Mouse (Mus musculus): ENCODE results near the gene Chrna3.

Chrna3 gene

GRCm38 (mm10) chr9:55026275-55026663, at the start of gene Chrna3:
Chrna3 (minus strand) TSS chr9:55026562.
- in situ Hi-C loops (cut with MboI; ENCODE audit: low pct_unique_long_range_greater_than_20kb in 1 of 2, low sequenced_read_pairs in 2 of 2, unreplicated experiment in 1 of 2), result no loop called here

- in situ Hi-C loops (cut with MboI; ENCODE audit: low pct_unique_long_range_greater_than_20kb in 1 of 2, low sequenced_read_pairs in 2 of 2, unreplicated experiment in 1 of 2), result no loop called here
Observed at GRCm38 (mm10) chr9:55067965-55068265, 41.6 kb upstream of the Chrna3 start.

- in situ Hi-C loops (cut with MboI; ENCODE audit: low pct_unique_long_range_greater_than_20kb in 1 of 2, low sequenced_read_pairs in 2 of 2, unreplicated experiment in 1 of 2), result no loop called here
Observed at GRCm38 (mm10) chr9:55067260-55067964, 41.0 kb upstream of the Chrna3 start.

GRCm38 (mm10) chr9:55065241-55065640, 38.9 kb upstream of the Chrna3 start:
- in situ Hi-C loops (cut with MboI; ENCODE audit: low pct_unique_long_range_greater_than_20kb in 1 of 2, low sequenced_read_pairs in 2 of 2, unreplicated experiment in 1 of 2), result no loop called here

GRCm38 (mm10) chr9:55058067-55058466, 31.7 kb upstream of the Chrna3 start:
- in situ Hi-C loops (cut with MboI; ENCODE audit: low pct_unique_long_range_greater_than_20kb in 1 of 2, low sequenced_read_pairs in 2 of 2, unreplicated experiment in 1 of 2), result no loop called here

GRCm38 (mm10) chr9:55055386-55055930, 29.1 kb upstream of the Chrna3 start:
- in situ Hi-C loops (cut with MboI; ENCODE audit: low pct_unique_long_range_greater_than_20kb in 1 of 2, low sequenced_read_pairs in 2 of 2, unreplicated experiment in 1 of 2), result no loop called here

GRCm38 (mm10) chr9:55048211-55048880, 22.0 kb upstream of the Chrna3 start, which contains the start of gene Chrnb4:
Chrnb4 (minus strand) TSS chr9:55048779.
- in situ Hi-C loops (cut with MboI; ENCODE audit: low pct_unique_long_range_greater_than_20kb in 1 of 2, low sequenced_read_pairs in 2 of 2, unreplicated experiment in 1 of 2), result loop anchor here in 1 of 2 experiments (10.0 kb wide), 1 partner anchor 46 kb away; no protein-coding TSS in a partner anchor

GRCm38 (mm10) chr9:55046764-55047163, 20.4 kb upstream of the Chrna3 start:
- in situ Hi-C loops (cut with MboI; ENCODE audit: low pct_unique_long_range_greater_than_20kb in 1 of 2, low sequenced_read_pairs in 2 of 2, unreplicated experiment in 1 of 2), result loop anchor here in 1 of 2 experiments (10.0 kb wide), 1 partner anchor 48 kb away; no protein-coding TSS in a partner anchor

- in situ Hi-C loops (cut with MboI; ENCODE audit: low pct_unique_long_range_greater_than_20kb in 1 of 2, low sequenced_read_pairs in 2 of 2, unreplicated experiment in 1 of 2), result loop anchor here in 1 of 2 experiments (10.0 kb wide), 1 partner anchor 50 kb away; no protein-coding TSS in a partner anchor
Observed at GRCm38 (mm10) chr9:55045001-55045400, 18.6 kb upstream of the Chrna3 start.

- in situ Hi-C loops (cut with MboI; ENCODE audit: low pct_unique_long_range_greater_than_20kb in 1 of 2, low sequenced_read_pairs in 2 of 2, unreplicated experiment in 1 of 2), result loop anchor here in 1 of 2 experiments (10.0 kb wide), 1 partner anchor 51 kb away; no protein-coding TSS in a partner anchor
Observed at GRCm38 (mm10) chr9:55043688-55044087, 17.3 kb upstream of the Chrna3 start.

- in situ Hi-C loops (cut with MboI; ENCODE audit: low pct_unique_long_range_greater_than_20kb in 1 of 2, low sequenced_read_pairs in 2 of 2, unreplicated experiment in 1 of 2), result loop anchor here in 1 of 2 experiments (10.0 kb wide), 1 partner anchor 53 kb away; no protein-coding TSS in a partner anchor
Observed at GRCm38 (mm10) chr9:55041389-55041788, 15.0 kb upstream of the Chrna3 start.

GRCm38 (mm10) chr9:55039983-55040382, 13.6 kb upstream of the Chrna3 start:
- in situ Hi-C loops (cut with MboI; ENCODE audit: low pct_unique_long_range_greater_than_20kb in 1 of 2, low sequenced_read_pairs in 2 of 2, unreplicated experiment in 1 of 2), result loop anchor here in 1 of 2 experiments (10.0 kb wide), 1 partner anchor 55 kb away; no protein-coding TSS in a partner anchor

GRCm38 (mm10) chr9:55038948-55039347, 12.6 kb upstream of the Chrna3 start:
- in situ Hi-C loops (cut with MboI; ENCODE audit: low pct_unique_long_range_greater_than_20kb in 1 of 2, low sequenced_read_pairs in 2 of 2, unreplicated experiment in 1 of 2), result no loop called here

- in situ Hi-C loops (cut with MboI; ENCODE audit: low pct_unique_long_range_greater_than_20kb in 1 of 2, low sequenced_read_pairs in 2 of 2, unreplicated experiment in 1 of 2), result no loop called here
Observed at GRCm38 (mm10) chr9:55031435-55032167, 5.2 kb upstream of the Chrna3 start.

GRCm38 (mm10) chr9:55025534-55026274, 658 bp downstream of the Chrna3 start:
- in situ Hi-C loops (cut with MboI; ENCODE audit: low pct_unique_long_range_greater_than_20kb in 1 of 2, low sequenced_read_pairs in 2 of 2, unreplicated experiment in 1 of 2), result no loop called here

GRCm38 (mm10) chr9:55023902-55024583, 2.3 kb downstream of the Chrna3 start:
- in situ Hi-C loops (cut with MboI; ENCODE audit: low pct_unique_long_range_greater_than_20kb in 1 of 2, low sequenced_read_pairs in 2 of 2, unreplicated experiment in 1 of 2), result loop anchor here in 1 of 2 experiments (5.0 kb wide), 1 partner anchor 88 kb away; no protein-coding TSS in a partner anchor

GRCm38 (mm10) chr9:55023326-55023725, 3.0 kb downstream of the Chrna3 start:
- in situ Hi-C loops (cut with MboI; ENCODE audit: low pct_unique_long_range_greater_than_20kb in 1 of 2, low sequenced_read_pairs in 2 of 2, unreplicated experiment in 1 of 2), result loop anchor here in 1 of 2 experiments (5.0 kb wide), 1 partner anchor 89 kb away; no protein-coding TSS in a partner anchor
